Mouse (Mus musculus): ENCODE measurements around the gene Acap2. TPM values are rescaled to one million over a fixed set of nuclear protein-coding genes. Genes with fewer than 3 reads are reported as not detected.

The Acap2 gene
- total and polyA plus RNA-seq, 2 experiments from 2014 or later, result 7.0 to 13.2 TPM

- Histone ChIP-seq H3K9me3 (replicated peaks; ENCODE audit: control insufficient read depth, low read length) (no peaks in the 10 kb centered on the region), H3K36me3 (replicated peaks; ENCODE audit: control insufficient read depth, insufficient read depth, low read length) (no peaks in the 10 kb centered on the region; the same call in 1 of the 2 replicates), H3K4me3 (ENCODE audit: low read depth, low read length) (no peak overlapping the region), H3K27ac (ENCODE audit: low read depth) (no peak overlapping the region), H3K27me3 (ENCODE audit: control insufficient read depth, insufficient read depth, low read length) (no peaks in the 10 kb centered on the region), H3K4me1 (ENCODE audit: control insufficient read depth, insufficient read depth) (peaks cover 15% of the 10 kb centered on the region; the same call in 1 of the 2 replicates), H3K9ac (replicated peaks; ENCODE audit: low read depth, low read length) (no peak overlapping the region), H3K4me2 (ENCODE audit: low read depth, low read length) (peak overlapping the region; percentile 90)
- DNase-seq (ENCODE audit: low spot score), result no peak
- no peak for TF ChIP-seq EP300 (IDR thresholded peaks at IDR 0.05; ENCODE audit: low read depth)
- no peak for TF ChIP-seq CTCF (IDR thresholded peaks at IDR 0.05; ENCODE audit: low read depth)
- 68% methylated on average over 6 of the region's 6 CpGs for WGBS
- no peak for ATAC-seq (ENCODE audit: insufficient read depth, low read depth)
Measured at GRCm38 (mm10) chr16:31081891-31082290, 119.2 kb downstream of the Acap2 start.

DNA sequence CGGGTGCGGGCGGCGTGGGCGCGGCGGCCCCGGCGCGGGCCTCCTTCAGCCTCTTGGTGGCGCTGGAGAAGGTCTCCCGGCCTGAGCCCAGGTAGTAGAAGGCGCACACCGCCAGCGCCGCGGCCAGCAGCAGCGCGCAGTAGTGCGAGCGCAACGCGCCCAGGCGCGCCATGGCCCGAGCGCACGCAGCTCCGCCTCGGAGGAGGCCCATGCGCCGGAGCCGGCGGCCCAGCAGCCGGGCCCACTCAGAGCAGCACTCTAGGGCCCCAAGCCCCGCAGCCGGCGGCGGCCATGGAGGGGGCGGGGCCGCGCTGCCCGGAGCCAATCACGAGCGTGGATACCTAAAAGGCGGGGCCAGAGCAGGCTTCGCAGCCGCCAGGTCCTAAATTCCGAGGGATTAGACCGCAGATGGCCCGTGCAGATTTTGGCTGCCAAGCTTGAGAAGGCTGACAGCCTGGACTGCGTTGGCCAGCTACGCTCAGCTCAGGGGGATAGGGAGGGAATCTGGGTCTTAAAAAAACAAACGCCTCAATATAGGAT is 119.8 kb downstream of the Acap2 start, which contains the start of gene Xxylt1:
Gene Xxylt1, minus strand, starts transcription at position 308 of the 540 bp plus-strand sequence.
- TF ChIP-seq EP300 (IDR thresholded peaks at IDR 0.05; ENCODE audit: low read depth), result no peak
- TF ChIP-seq CTCF (IDR thresholded peaks at IDR 0.05; ENCODE audit: low read depth), result 0 out of 2 replicates have a peak, but pooled peaks have one; percentile 7
- H3K4me1 ChIP-seq (ENCODE audit: control insufficient read depth, insufficient read depth), result peaks cover 15% of the 10 kb centered on the region; the same call in 1 of the 2 replicates

GRCm38 (mm10) chr16:31080573-31081051 is 120.4 kb downstream of the Acap2 start:
- Histone ChIP-seq H3K9ac (replicated peaks; ENCODE audit: low read depth, low read length) (peak overlapping the region; percentile 57), H3K4me1 (ENCODE audit: control insufficient read depth, insufficient read depth) (peaks cover 15% of the 10 kb centered on the region; the same call in 1 of the 2 replicates), H3K27ac (ENCODE audit: low read depth) (peak overlapping the region; percentile 87; the same call in 1 of the 2 replicates), H3K9me3 (replicated peaks; ENCODE audit: control insufficient read depth, low read length) (no peaks in the 10 kb centered on the region), H3K4me3 (ENCODE audit: low read depth, low read length) (peak overlapping the region; percentile 83), H3K27me3 (ENCODE audit: control insufficient read depth, insufficient read depth, low read length) (no peaks in the 10 kb centered on the region), H3K36me3 (replicated peaks; ENCODE audit: control insufficient read depth, insufficient read depth, low read length) (no peaks in the 10 kb centered on the region; the same call in 1 of the 2 replicates), H3K4me2 (ENCODE audit: low read depth, low read length) (peak overlapping the region; percentile 90)
- DNase-seq (ENCODE audit: low spot score), result peak; percentile 45
- TF ChIP-seq CTCF (IDR thresholded peaks at IDR 0.05; ENCODE audit: low read depth) (no peak), EP300 (IDR thresholded peaks at IDR 0.05; ENCODE audit: low read depth) (no peak)
- peak; percentile 42 for ATAC-seq (ENCODE audit: insufficient read depth, low read depth)
- under 1% methylated on average over 36 of the region's 36 CpGs for WGBS

More for the DNA sequence above, 119.8 kb downstream of the Acap2 start, which contains the start of gene Xxylt1:
- Histone ChIP-seq H3K36me3 (replicated peaks; ENCODE audit: control insufficient read depth, insufficient read depth, low read length) (no peaks in the 10 kb centered on the region; the same call in 1 of the 2 replicates), H3K9ac (replicated peaks; ENCODE audit: low read depth, low read length) (peak within 1 kb of the TSS; percentile 57), H3K27me3 (ENCODE audit: control insufficient read depth, insufficient read depth, low read length) (no peaks in the 10 kb centered on the region), H3K4me3 (ENCODE audit: low read depth, low read length) (peak within 1 kb of the TSS; percentile 83), H3K27ac (ENCODE audit: low read depth) (peak within 1 kb of the TSS; percentile 87), H3K9me3 (replicated peaks; ENCODE audit: control insufficient read depth, low read length) (no peaks in the 10 kb centered on the region), H3K4me2 (ENCODE audit: low read depth, low read length) (peak within 1 kb of the TSS; percentile 90)
- WGBS, result under 1% methylated on average over 48 of the region's 54 CpGs
- peak; percentile 98 for ATAC-seq (ENCODE audit: insufficient read depth, low read depth)
- peak; percentile 92 for DNase-seq (ENCODE audit: low spot score)

DNA sequence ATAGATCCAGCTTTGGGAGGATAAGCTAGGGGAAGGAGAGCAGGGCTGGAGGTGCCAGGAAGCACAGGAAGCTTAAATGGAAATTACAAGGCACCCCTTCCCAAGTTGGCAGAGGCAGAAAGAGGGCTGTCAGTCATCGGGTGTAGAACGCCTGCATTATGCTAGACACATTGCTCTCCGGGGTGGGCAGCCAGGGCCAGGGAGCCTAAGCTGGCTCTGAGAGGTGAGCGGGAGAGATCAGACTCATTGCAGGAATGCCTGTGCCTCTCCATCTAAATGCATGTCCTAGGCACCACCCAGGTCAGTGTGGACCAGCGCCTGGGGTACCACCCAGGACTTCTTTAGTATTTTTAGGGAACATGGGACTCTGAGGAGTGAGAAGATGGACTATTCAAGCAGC is 123.6 kb downstream of the Acap2 start:
- no peak overlapping the region for H3K4me2 ChIP-seq (ENCODE audit: low read depth, low read length)
- TF ChIP-seq CTCF (IDR thresholded peaks at IDR 0.05; ENCODE audit: low read depth), result no peak
- no peak for TF ChIP-seq EP300 (IDR thresholded peaks at IDR 0.05; ENCODE audit: low read depth)
- DNase-seq (ENCODE audit: low spot score) (no peak), ATAC-seq (ENCODE audit: insufficient read depth, low read depth) (no peak)
- no peak overlapping the region for H3K9ac ChIP-seq (replicated peaks; ENCODE audit: low read depth, low read length)
- H3K4me3 ChIP-seq (ENCODE audit: low read depth, low read length), result no peak overlapping the region
- no peaks in the 10 kb centered on the region; the same call in 1 of the 2 replicates for H3K36me3 ChIP-seq (replicated peaks; ENCODE audit: control insufficient read depth, insufficient read depth, low read length)
- WGBS, result 90% methylated on average over 5 of the region's 5 CpGs
- H3K9me3 ChIP-seq (replicated peaks; ENCODE audit: control insufficient read depth, low read length), result no peaks in the 10 kb centered on the region
- H3K27ac ChIP-seq (ENCODE audit: low read depth), result no peak overlapping the region
- no peaks in the 10 kb centered on the region for H3K27me3 ChIP-seq (ENCODE audit: control insufficient read depth, insufficient read depth, low read length)
- peaks cover 15% of the 10 kb centered on the region; the same call in 1 of the 2 replicates for H3K4me1 ChIP-seq (ENCODE audit: control insufficient read depth, insufficient read depth)

- WGBS, result 78% methylated on average over 8 of the region's 8 CpGs
- Histone ChIP-seq H3K4me2 (ENCODE audit: low read depth, low read length) (no peak overlapping the region), H3K4me3 (ENCODE audit: low read depth, low read length) (no peak overlapping the region), H3K36me3 (replicated peaks; ENCODE audit: control insufficient read depth, insufficient read depth, low read length) (no peaks in the 10 kb centered on the region; the same call in 1 of the 2 replicates), H3K4me1 (ENCODE audit: control insufficient read depth, insufficient read depth) (peaks cover 9% of the 10 kb centered on the region; the same call in 1 of the 2 replicates), H3K9ac (replicated peaks; ENCODE audit: low read depth, low read length) (no peak overlapping the region), H3K27ac (ENCODE audit: low read depth) (no peak overlapping the region), H3K27me3 (ENCODE audit: control insufficient read depth, insufficient read depth, low read length) (no peaks in the 10 kb centered on the region), H3K9me3 (replicated peaks; ENCODE audit: control insufficient read depth, low read length) (no peaks in the 10 kb centered on the region)
- TF ChIP-seq EP300 (IDR thresholded peaks at IDR 0.05; ENCODE audit: low read depth) (no peak), CTCF (IDR thresholded peaks at IDR 0.05; ENCODE audit: low read depth) (no peak)
- ATAC-seq (ENCODE audit: insufficient read depth, low read depth) (no peak), DNase-seq (ENCODE audit: low spot score) (no peak)
Measured at GRCm38 (mm10) chr16:31076436-31076835, 124.6 kb downstream of the Acap2 start.

Measured in heart, postnatal 0 days (tissue).